Mouse (Mus musculus) forebrain, embryonic 16.5 days (tissue): ENCODE measurements at regions not wholly inside any gene's neighbourhood (a gene's known extent, or its start where the extent isn't known, plus 50 kb on each side); places are given as distances from the start of the nearest gene placed in this dataset.
A peak's percentile ranks its signal among the peaks of the same experiment; 100 is the strongest.

Source experiments
- ATAC-seq: fragments of 200-750 bp; cut with Nextera tagmentation; 2 replicates; pipeline ENCODE4 v1.8.0; 2017; ENCODE audit warnings: mild to moderate bottlenecking, moderate library complexity
- H3K27ac ChIP-seq: fragments of 300-500 bp; sonication (generic); 2 replicates; pipeline ENCODE4 v1.5.1; 2014; ENCODE audit warnings: low read length, control low read depth
- H3K27me3 ChIP-seq: fragments of 300-500 bp; sonication (generic); replicated peaks from 2 replicates; pipeline ENCODE4 v1.6.1; 2014; ENCODE audit warnings: low read length; ENCODE audit not compliant: control insufficient read depth, insufficient read depth
- H3K36me3 ChIP-seq: fragments of 300-500 bp; sonication (generic); 2 replicates; pipeline ENCODE4 v1.6.1; 2014; ENCODE audit not compliant: control insufficient read depth, insufficient read depth
- H3K4me1 ChIP-seq: fragments of 300-500 bp; sonication (generic); replicated peaks from 2 replicates; pipeline ENCODE4 v1.6.1; 2014; ENCODE audit warnings: low read length; ENCODE audit not compliant: control insufficient read depth, insufficient read depth
- H3K4me2 ChIP-seq: fragments of 300-500 bp; sonication (generic); 2 replicates; pipeline ENCODE4 v1.6.1; 2014; ENCODE audit warnings: mild to moderate bottlenecking, low read length, control low read depth
- H3K4me3 ChIP-seq: fragments of 300-500 bp; sonication (generic); replicated peaks from 2 replicates; pipeline ENCODE4 v1.5.1; 2014; ENCODE audit warnings: mild to moderate bottlenecking, low read length, control low read depth
- H3K9ac ChIP-seq: fragments of 300-500 bp; sonication (generic); replicated peaks from 2 replicates; pipeline ENCODE4 v1.6.1; 2014; ENCODE audit warnings: low read depth, low read length, control low read depth
- H3K9me3 ChIP-seq: fragments of 300-500 bp; sonication (generic); 2 replicates; pipeline ENCODE4 v1.6.1; 2016; ENCODE audit warnings: low read length; ENCODE audit not compliant: control insufficient read depth
- WGBS: fragments of 180-500 bp; shearing (Covaris S2); extraction: QIAGEN DNeasy Blood & Tissue Kit; methylation state at CpG from one replicate; pipeline ENCODE4 v1.1.7; 2014; 5-methylcytosine and 5-hydroxymethylcytosine counted together

GRCm38 (mm10) chr6:64797600-64797999 is 68.7 kb downstream of the Atoh1 start:
- WGBS = 37% methylated on average over 3 of the region's 3 CpGs
- no peak overlapping the region for H3K27ac ChIP-seq

DNA sequence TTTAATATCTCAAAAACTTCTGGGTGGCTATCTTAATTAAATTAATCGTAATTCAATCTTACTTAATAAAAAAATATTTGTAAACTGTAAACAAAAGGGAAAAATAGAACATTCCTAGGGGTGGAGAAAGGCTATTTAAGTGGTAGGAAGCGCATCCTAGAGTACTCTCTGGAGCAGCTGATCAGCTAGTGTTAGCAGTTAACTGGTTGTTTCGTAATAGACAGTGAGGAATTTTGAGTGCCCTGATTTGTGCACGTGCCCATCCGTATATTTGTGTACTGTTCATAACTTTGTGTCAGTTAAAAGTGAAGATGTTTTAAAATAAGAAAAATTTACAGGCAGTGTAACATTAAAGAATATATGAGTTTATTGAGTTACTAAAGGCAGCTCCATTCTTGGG is 69.9 kb downstream of the Atoh1 start:
- no peak overlapping the region for H3K27ac ChIP-seq
- H3K27me3 ChIP-seq = no peaks in the 10 kb centered on the region
- H3K4me3 ChIP-seq = peak overlapping the region; percentile 38
- no peak for ATAC-seq
- H3K4me1 ChIP-seq = peaks cover 2% of the 10 kb centered on the region; the same call in 1 of the 2 replicates
- no peak overlapping the region for H3K9ac ChIP-seq
- 54% methylated on average over 5 of the region's 5 CpGs for WGBS
- peak overlapping the region; percentile 63 for H3K4me2 ChIP-seq
- no peaks in the 10 kb centered on the region for H3K9me3 ChIP-seq
- H3K36me3 ChIP-seq = no peaks in the 10 kb centered on the region

More at GRCm38 (mm10) chr6:64797600-64797999, 68.7 kb downstream of the Atoh1 start:
- no peaks in the 10 kb centered on the region for H3K27me3 ChIP-seq
- H3K9ac ChIP-seq = no peak overlapping the region
- no peak overlapping the region for H3K4me3 ChIP-seq
- H3K4me2 ChIP-seq = no peak overlapping the region
- no peak for ATAC-seq
- no peaks in the 10 kb centered on the region for H3K36me3 ChIP-seq
- H3K4me1 ChIP-seq = peaks cover 2% of the 10 kb centered on the region; the same call in 1 of the 2 replicates
- H3K9me3 ChIP-seq = no peaks in the 10 kb centered on the region

GRCm38 (mm10) chr6:64799306-64800001 is 70.5 kb downstream of the Atoh1 start:
- peak; percentile 83 for ATAC-seq
- 3% methylated on average over 22 of the region's 22 CpGs for WGBS
- H3K4me1 ChIP-seq = peaks cover 2% of the 10 kb centered on the region; the same call in 1 of the 2 replicates
- H3K36me3 ChIP-seq = no peaks in the 10 kb centered on the region
- H3K9ac ChIP-seq = peak overlapping the region; percentile 0
- H3K27me3 ChIP-seq = no peaks in the 10 kb centered on the region
- peak overlapping the region; percentile 63 for H3K4me2 ChIP-seq
- no peaks in the 10 kb centered on the region for H3K9me3 ChIP-seq
- H3K27ac ChIP-seq = no peak overlapping the region
- H3K4me3 ChIP-seq = peak overlapping the region; percentile 38

DNA sequence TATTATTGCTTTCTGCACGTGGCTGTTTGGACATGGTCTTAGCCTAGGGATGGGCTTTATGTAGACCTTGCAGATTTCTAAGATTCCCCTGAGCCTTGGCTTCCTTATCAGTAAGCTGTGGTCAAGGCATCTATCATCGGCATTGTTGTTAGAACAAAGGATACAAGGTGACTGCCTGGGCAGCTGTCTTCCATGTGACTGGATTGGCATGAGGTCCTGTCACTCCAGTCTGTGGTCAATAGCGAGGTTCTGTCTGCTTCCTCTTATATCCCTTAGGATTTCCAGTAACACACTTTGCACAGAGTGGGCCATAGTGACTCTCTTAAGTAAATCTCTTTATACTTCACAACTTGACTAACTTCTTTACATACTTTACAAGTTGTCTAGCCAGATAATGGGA is 72.0 kb downstream of the Atoh1 start:
- Histone ChIP-seq H3K4me3 (no peak overlapping the region), H3K27ac (no peak overlapping the region), H3K36me3 (no peaks in the 10 kb centered on the region), H3K9me3 (no peaks in the 10 kb centered on the region), H3K27me3 (no peaks in the 10 kb centered on the region), H3K4me1 (peaks cover 2% of the 10 kb centered on the region; the same call in 1 of the 2 replicates), H3K9ac (no peak overlapping the region), H3K4me2 (no peak overlapping the region)
- WGBS = 50% methylated on average over 3 of the region's 3 CpGs
- no peak for ATAC-seq

GRCm38 (mm10) chr6:64815115-64815514 is 86.2 kb downstream of the Atoh1 start:
- H3K4me1 ChIP-seq = no peaks in the 10 kb centered on the region
- H3K36me3 ChIP-seq = no peaks in the 10 kb centered on the region
- H3K27ac ChIP-seq = no peak overlapping the region
- H3K27me3 ChIP-seq = no peaks in the 10 kb centered on the region
- H3K9ac ChIP-seq = no peak overlapping the region
- H3K4me3 ChIP-seq = no peak overlapping the region
- ATAC-seq = no peak
- no peak overlapping the region for H3K4me2 ChIP-seq
- WGBS = 90% methylated on average over 1 of the region's 1 CpGs
- no peaks in the 10 kb centered on the region for H3K9me3 ChIP-seq

- H3K36me3 ChIP-seq = no peaks in the 10 kb centered on the region
- H3K4me1 ChIP-seq = peaks cover 2% of the 10 kb centered on the region; the same call in 1 of the 2 replicates
- H3K9me3 ChIP-seq = peaks cover 3% of the 10 kb centered on the region; the same call in 1 of the 2 replicates
- 11% methylated on average over 4 of the region's 4 CpGs for WGBS
- H3K4me2 ChIP-seq = no peak overlapping the region
- H3K27me3 ChIP-seq = no peaks in the 10 kb centered on the region
- H3K4me3 ChIP-seq = no peak overlapping the region
- ATAC-seq = peak; percentile 61
- no peak overlapping the region for H3K27ac ChIP-seq
- H3K9ac ChIP-seq = no peak overlapping the region
Observed at GRCm38 (mm10) chr6:64849097-64849648, 120.2 kb downstream of the Atoh1 start.

GRCm38 (mm10) chr6:64862901-64863300 is 134.0 kb downstream of the Atoh1 start:
- ATAC-seq = no peak
- Histone ChIP-seq H3K4me2 (no peak overlapping the region), H3K27ac (no peak overlapping the region), H3K36me3 (no peaks in the 10 kb centered on the region), H3K9ac (no peak overlapping the region), H3K4me1 (no peaks in the 10 kb centered on the region), H3K9me3 (no peaks in the 10 kb centered on the region), H3K27me3 (no peaks in the 10 kb centered on the region), H3K4me3 (no peak overlapping the region)
- 78% methylated on average over 4 of the region's 4 CpGs for WGBS

DNA sequence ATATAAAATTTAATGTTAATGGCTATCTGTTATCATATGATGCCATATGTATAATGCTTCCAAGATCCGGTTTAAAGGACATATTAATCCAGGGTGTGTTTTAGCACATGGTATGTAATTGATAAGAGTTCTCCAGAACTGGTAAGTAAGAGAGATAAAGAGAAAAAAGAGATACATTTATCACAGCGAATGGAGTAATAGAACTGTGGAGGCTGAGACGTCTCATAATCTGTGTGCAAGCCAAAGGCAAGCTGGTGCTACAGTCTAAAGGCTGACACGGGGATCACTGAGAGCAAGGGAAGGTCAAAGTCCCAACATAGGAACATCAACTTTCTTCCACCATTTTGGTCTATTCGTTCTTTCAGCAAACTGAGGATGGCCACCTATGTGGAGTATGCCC is 146.0 kb upstream of the Smarcad1 start:
- H3K27ac ChIP-seq = no peak overlapping the region
- no peak overlapping the region for H3K4me2 ChIP-seq
- H3K4me3 ChIP-seq = no peak overlapping the region
- H3K9ac ChIP-seq = no peak overlapping the region
- WGBS = 84% methylated on average over 5 of the region's 5 CpGs
- no peaks in the 10 kb centered on the region for H3K9me3 ChIP-seq
- H3K27me3 ChIP-seq = no peaks in the 10 kb centered on the region
- ATAC-seq = no peak
- no peaks in the 10 kb centered on the region for H3K4me1 ChIP-seq
- H3K36me3 ChIP-seq = no peaks in the 10 kb centered on the region
